Mouse (Mus musculus): ENCODE results near the gene Opcml.

DNA sequence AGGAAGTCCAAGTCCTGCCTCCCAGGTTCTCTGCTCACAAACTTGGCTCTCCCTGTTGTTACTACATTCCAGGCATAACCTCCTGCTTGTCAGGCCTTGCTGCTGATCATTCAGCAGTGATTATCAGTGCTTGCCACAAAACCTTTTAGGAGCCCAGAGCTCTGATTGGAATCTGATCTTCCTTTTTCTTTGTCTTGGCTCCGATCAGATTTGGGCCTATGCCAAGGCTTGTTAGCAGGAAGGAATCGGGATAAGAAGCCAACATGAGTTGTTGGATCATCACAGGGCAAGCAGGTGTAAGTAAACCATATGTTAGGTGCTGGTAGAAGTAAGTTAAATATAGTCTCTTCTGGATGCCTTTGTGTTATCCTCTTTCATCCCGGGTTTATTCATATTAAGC, 954.2 kb downstream of the Opcml start:
- TF ChIP-seq ZC3H11A (IDR thresholded peaks at IDR 0.05; ENCODE audit: borderline replicate concordance, low read depth, low read length) (no peak), CHD2 (IDR thresholded peaks at IDR 0.05; ENCODE audit: low read depth, low read length) (no peak)
